Mouse (Mus musculus) right cerebral cortex, postnatal 10 days (tissue): ENCODE results near the gene Gpr160.
"Not testable (repeated sequence)": the region's sequence is repeated elsewhere in the genome, so short reads cannot be mapped to it uniquely, and the experiment has no call there.

ENCODE experiments used
- DNase-seq, 2 experiments: peaks; one replicate each; pipeline ENCODE4 v3.0.0; 2021; ENCODE audit warnings: low spot score in 2 of 2

Gene Gpr160

GRCm38 (mm10) chr3:30855604-30856458, at the start of gene Gpr160:
TSS of gene Gpr160 (plus strand) at chr3:30855950.
- peak; percentile 57 to 66 for DNase-seq

DNA sequence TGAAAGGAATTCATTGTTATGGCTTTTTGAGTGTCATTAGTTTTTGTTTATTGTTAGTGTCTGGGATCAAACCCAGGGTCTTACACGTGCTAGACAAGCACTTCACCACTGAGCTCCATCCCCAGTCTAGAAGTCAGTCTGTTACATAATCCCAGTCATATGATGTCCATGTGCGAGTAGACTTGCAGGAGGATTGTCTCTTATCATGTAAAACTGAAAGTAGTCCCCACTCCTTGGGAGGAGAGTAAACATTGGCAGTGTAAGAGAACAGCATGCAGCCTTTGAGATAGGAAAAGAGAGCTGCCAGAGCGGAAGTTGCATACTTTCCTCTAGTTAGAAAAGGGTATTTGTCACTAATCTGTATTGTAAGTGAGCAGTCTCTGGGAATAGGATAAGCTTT, 42.9 kb upstream of the Gpr160 start:
- DNase-seq, result no peak

DNA sequence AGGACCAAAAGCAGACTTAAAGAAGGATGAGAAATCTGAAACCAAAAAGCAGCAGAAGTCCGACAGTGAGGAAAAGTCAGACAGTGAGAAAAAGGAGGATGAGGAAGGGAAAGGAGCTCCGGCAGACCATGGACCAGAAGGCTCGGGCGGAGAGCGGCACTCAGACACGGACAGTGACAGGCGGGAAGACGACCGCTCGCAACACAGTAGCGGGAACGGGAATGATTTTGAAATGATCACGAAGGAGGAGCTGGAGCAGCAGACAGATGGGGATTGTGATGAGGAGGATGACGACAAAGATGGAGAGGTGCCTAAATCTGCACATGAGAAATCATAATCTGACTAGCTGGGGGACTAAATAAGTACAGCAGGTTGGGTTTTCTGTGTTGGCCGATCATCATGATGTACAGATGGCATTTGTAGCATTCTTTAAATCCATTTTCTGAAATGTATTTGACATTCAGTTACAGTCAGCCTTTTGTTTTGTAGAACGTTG, 37.1 kb upstream of the Gpr160 start:
- DNase-seq, result peak in 1 of 2 experiments; percentile 23

- DNase-seq, result no peak
Measured at GRCm38 (mm10) chr3:30822163-30822562, 33.6 kb upstream of the Gpr160 start.

GRCm38 (mm10) chr3:30826069-30826468, 29.7 kb upstream of the Gpr160 start:
- DNase-seq, result no peak

DNA sequence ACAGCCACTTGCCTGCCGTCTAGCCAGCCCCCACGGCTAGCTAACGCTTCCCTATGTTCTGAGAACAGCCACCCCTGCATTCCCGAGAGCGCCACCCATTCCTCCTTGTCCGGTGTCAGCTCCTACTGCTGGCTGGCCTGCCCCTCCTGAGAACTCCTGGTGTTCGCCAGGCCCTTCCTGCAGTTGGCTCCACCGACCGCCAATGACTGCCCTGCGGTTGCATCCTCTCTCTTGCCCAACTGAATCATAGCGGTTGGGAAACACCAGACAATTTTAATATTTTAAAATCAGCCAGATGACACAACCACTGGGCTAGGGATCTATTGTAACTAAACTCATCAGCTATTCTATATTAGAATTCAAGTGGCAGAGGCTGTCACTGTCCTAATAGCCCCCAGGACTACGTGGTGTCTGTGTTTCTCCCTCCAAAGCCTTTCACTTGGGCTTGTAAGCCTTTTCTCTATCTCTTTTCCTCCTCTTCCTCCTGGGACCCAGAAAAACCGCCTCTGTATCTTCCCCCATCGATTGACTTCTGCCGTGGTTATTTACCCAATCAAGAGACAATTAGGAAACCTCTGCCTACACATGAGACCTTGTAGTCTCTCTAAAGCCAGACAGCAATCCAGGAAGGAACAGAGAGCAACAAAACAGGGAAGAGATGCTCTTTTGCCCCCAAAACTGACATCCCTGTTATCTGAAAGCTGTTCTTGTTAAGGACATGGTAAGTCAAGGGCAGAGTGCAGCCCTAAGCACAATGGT, 23.7 kb upstream of the Gpr160 start:
- DNase-seq, result no peak

- DNase-seq, result no peak
Measured at GRCm38 (mm10) chr3:30833254-30833653, 22.5 kb upstream of the Gpr160 start.

GRCm38 (mm10) chr3:30845755-30846154, 10.0 kb upstream of the Gpr160 start:
- no peak for DNase-seq

GRCm38 (mm10) chr3:30847413-30847812, 8.3 kb upstream of the Gpr160 start:
- DNase-seq, result no peak

DNA sequence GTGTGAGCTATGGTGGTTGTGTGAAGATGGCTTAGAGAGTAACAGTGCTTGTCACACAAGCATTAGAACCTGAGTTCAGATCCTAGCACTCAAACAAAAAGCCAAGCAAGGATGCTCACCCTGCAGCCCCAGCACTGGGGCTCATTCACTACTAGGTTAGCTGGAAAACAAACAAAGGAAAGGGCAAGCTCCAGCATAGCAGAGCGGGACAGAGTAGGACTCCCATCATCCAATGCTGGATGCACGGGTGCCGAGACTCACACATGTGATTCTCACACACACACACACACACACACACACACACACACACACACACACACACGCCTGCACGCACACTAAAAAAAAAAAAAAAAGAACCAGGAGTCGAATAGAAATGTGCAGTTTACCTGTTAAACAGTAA, 4.3 kb upstream of the Gpr160 start:
- DNase-seq, result no peak

DNA sequence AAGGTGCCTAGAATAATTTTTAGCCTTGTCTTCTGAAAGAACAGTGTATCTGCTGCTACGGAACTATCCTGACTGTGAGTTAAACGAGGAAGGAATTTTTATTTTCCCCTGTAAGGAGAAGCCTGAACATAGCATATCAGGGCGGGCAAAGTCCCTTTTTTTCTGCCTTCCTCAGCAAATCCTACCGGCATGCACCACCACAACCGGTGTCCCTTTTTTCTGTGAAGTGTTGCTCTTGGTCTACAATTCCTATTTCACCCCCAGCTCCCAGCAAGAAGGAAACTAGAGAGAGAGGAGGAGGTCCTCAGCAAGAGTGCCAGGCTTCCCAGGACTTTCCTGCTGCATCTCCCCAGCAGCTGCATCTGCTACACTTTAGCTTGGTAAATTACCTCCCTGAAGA, 2.2 kb upstream of the Gpr160 start:
- DNase-seq, result no peak

GRCm38 (mm10) chr3:30859599-30859998, 3.8 kb downstream of the Gpr160 start:
- DNase-seq, result not testable (repeated sequence)

DNA sequence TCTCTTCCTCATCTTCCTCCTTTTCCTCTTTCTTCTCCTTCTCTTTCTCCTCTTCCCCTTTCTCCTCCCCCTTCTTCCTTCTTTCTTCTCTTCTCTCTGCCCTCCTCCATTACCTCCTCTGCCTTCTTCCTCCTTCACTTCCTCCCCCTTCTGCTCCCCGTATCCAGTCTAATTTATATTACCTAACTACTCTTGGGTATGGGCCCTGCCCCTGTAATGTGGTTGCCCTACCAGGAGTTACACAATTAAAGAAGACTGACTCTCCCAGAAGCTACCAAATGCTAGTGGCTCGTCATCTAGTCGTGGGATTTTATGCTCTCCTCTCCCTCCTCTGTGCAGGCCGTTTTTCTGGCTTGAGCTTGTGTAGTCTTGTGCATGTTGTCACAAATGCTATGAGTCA, 5.0 kb downstream of the Gpr160 start:
- no peak for DNase-seq

- DNase-seq, result no peak
Measured at GRCm38 (mm10) chr3:30863712-30864435, 8.1 kb downstream of the Gpr160 start.

- DNase-seq, result peak in 1 of 2 experiments; percentile 28
Measured at GRCm38 (mm10) chr3:30864640-30865039, 8.9 kb downstream of the Gpr160 start.

DNA sequence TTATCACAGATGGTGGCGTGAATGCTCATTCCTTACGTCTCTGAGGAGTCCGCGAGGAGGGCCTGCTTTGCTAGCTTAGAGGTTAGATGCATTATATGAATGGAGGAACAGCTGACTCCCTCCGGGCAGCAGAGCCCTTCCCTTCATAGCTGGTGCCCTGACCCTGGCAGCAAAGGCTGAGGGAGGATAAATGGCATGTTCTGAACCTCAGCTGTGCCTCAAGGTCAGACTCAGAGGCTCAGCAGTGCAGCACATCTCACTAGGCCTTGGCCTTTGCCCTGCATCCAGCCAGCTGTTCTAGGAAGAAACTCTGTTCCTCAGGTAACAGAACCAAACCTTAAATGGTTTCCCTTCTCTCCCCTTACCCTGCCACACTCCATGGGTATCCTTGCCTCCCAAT, 12.4 kb downstream of the Gpr160 start:
- no peak for DNase-seq

GRCm38 (mm10) chr3:30868625-30869024, 12.9 kb downstream of the Gpr160 start:
- DNase-seq, result no peak

DNA sequence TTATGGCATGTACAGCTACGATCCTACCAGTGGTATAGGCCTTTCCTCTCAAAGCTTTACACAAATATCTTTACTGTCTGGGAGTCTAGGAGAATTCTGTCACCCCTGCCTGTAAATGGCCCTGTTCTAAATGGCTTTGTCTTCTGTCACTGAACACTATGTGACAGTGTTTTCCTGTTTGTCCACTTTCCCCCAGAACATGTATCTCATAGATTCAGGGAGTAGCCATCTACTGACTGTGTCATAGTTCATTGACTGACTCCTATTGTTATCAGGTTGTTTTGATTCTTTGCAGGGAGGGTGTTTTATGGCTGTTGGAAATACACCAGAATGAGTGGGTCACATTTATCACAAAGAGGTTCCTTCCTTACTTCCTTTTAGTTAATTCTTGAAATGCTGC, 14.2 kb downstream of the Gpr160 start:
- DNase-seq, result no peak

- DNase-seq, result no peak
Measured at GRCm38 (mm10) chr3:30876709-30877108, 21.0 kb downstream of the Gpr160 start.

DNA sequence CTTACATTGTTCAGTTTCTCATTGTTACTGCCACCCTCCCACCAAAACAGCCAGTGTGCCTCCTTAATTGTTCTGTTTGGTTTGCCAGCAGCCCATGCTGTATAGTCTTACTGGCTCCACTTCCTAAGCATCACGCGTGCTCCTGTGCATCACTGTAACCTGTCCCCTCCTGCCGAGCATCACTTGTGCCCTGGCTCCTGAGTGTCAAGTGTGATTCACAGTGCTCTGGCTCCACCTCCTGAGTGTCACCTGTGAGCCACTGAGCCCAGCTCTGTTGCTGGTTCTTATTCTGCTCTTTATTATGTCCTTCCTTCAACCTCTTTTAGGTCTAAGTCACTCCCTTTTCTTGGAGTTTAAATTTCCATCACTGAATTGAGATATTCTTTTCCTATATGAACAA, 31.7 kb downstream of the Gpr160 start:
- no peak for DNase-seq

- DNase-seq, result no peak
Measured at GRCm38 (mm10) chr3:30889014-30889413, 33.3 kb downstream of the Gpr160 start.

GRCm38 (mm10) chr3:30896721-30897120, 41.0 kb downstream of the Gpr160 start:
- no peak for DNase-seq
